Mouse (Mus musculus) layer of hippocampus, adult 6 months (tissue): ENCODE data around the gene 1700019D03Rik. TPM values are rescaled to one million over a fixed set of nuclear protein-coding genes. Genes with fewer than 3 reads are reported as not detected.

Experiments used
- long read RNA-seq, 2 experiments: library from polyadenylated mRNA; unstranded; transcript quantifications; one replicate each; pipeline ENCODE4 v2.0.0; 2019 to 2020
- polyA plus RNA-seq: library from polyadenylated mRNA; unstranded; fragments of <200 nt; fragmentation: Nextera tagmentation; gene quantifications from 2 replicates; pipeline ENCODE4 v1.2.3, GENCODE M21; 2021

1700019D03Rik gene
- 20.3 and 21.4 TPM in 2 replicates for polyA plus RNA-seq
- long read RNA-seq, experiment 1, transcript 1700019D03Rik-201 (2 exons, 3,641 nt) = major isoform, 10 of 13 reads
- long read RNA-seq, experiment 1, partial matches to known transcripts = 1 of 13 reads
- long read RNA-seq, experiment 1, other reads (novel, unspliced or antisense) = 1 of 13 reads
- long read RNA-seq, experiment 2, transcript 1700019D03Rik-201 (2 exons, 3,641 nt) = major isoform, 11 of 17 reads
- long read RNA-seq, experiment 2, partial matches to known transcripts = 0 of 17 reads
- long read RNA-seq, experiment 2, other reads (novel, unspliced or antisense) = 6 of 17 reads

DNA sequence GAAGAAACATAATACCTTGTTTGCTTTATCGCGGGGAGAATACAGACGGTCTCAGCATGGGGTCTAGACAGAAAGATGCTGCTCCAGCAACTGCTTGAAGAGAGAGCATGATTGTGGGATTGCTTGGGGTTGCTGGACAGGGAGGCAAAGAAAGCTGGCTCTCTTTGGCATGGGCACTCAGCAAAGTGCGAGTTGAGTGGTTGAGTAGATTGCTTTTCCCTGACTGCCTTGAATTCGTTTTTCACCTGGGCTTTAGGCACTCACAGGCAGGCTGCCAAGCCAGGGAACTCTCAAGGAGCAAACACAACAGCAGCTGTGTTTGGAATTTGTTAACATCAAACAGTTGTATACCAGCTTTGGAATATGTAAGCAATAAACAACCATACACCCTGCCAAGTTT is at the start of gene 1700019D03Rik:
Gene 1700019D03Rik (minus strand): TSS at position 101 of the 400 bp plus-strand sequence.

DNA sequence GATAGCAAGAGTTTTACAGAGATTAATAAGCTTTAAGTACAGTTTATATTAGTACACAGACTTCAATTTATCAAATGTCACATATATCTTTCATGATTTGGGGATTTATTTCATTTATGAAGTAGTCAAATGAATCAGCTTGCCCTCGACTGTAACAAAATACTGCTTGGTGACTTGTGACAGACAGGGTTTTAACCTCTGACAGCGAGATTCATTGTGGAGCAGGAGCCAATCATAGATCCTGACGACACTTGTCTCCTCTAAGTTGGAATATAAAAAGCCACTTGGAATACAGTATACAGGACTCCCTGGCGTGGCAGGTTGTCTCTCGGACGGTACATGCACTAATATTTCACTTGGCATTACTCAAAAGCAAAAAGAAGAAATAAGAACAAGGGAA is 41.4 kb upstream of the 1700019D03Rik start, which contains the start of gene Mstn:
Gene Mstn (plus strand): TSS at position 301 of the 400 bp plus-strand sequence.

Other genes with a start within 250 kb of the 1700019D03Rik start
- 29.9 and 33.7 TPM in 2 replicates for gene Inpp1, start 202.5 kb downstream of the 1700019D03Rik start, polyA plus RNA-seq
- gene Hibch, start 175.2 kb downstream of the 1700019D03Rik start, polyA plus RNA-seq = 13.0 and 17.4 TPM in 2 replicates
- 0.23 and 0.24 TPM in 2 replicates for gene Mstn, start 41.5 kb upstream of the 1700019D03Rik start, polyA plus RNA-seq
- not detected in 2 replicates for gene 1700019A02Rik, start 167.5 kb upstream of the 1700019D03Rik start, polyA plus RNA-seq